Mouse (Mus musculus): ENCODE results near the gene Cryzl2.

Cryzl2 gene

DNA sequence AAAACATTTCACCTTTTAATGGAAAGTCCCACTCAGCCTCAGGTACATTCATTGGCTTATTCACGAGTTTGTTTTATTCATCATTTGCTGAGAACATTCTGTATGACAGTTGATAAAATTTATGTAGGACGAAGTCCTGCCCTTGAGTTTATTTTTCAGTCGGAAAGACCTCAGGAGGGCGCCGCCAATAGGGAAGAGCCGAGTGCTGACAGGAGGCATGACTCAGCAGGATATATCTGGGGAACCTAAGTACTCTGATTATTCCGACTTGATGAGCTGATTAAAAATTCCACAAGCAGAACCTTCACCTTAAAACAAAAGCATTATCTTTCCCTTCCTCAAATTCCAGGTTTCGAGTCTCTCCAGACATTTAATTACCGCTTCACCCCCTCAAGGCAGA is 21.7 kb downstream of the Cryzl2 start:
- no peak for DNase-seq

DNA sequence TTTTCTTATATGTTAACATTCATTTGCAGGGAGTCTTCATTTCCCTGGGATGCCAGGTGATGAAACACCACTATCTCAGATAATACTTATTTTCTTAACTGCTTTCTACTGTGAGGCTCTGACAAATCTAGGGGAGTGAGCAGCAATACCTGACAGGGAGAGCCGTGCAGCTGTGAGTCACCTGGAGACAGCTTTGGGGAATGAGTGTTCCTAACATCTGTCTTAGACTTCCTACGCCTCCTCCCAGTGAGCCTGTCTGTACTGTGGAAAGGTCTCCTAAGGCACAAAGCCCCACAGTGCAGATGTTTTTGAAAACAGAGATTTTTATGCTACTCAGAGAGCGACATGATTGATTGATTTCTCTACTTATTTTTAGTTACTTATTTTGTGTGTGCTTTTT is 22.5 kb downstream of the Cryzl2 start:
- DNase-seq = no peak

DNA sequence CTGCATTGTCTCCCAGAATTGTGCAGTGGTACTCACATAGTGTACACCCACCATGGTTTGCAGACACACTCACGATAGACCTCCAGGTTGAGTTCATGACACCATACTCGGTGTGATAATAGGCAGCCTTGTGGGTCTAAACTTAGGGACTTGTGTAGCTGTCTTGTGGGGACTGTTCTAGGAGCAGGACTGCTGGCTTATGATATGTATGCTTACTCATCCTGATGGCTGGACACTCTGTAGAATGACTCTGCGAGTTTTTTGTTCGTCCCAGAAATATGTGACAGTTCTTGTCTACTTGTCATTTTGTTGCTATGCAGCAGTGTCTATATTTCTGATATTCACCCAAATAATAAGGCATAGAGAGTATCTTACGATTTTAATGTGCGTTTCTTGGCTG is 23.3 kb downstream of the Cryzl2 start:
- DNase-seq = no peak

DNA sequence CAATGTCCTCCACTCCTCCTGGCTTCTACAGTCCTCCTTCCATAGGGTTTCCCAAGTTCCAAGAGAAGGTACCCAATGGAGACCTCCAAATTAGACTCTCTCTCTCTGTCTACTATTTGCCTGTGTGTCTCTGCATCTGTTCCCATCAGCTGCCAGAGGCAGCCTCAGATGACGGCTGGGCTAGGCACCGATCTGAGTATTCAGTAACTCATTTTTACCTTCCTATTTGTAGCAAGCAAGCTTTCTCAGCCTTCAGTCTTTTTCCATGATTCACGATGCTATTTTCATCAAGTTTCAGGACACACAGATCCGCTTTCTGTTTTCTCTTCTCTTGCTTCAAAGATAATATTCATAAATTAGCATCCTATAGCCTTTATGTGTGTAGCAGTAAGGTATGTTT is 25.8 kb downstream of the Cryzl2 start:
- no peak for DNase-seq

DNA sequence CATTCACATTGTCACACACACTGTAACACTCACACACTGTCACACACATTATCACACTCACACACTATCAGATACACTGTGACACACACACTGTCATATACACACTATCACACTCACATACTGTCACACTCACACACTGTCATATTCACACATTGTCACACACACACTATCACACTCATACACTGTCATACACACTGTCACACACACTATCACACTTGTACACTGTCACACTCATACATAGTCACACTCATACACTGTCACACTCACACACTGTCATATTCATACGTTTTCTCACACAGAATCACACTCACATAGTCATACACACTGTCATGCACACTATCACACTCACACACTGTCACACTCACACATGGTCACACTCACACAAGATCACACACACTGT is 42.3 kb downstream of the Cryzl2 start:
- DNase-seq = no peak

DNA sequence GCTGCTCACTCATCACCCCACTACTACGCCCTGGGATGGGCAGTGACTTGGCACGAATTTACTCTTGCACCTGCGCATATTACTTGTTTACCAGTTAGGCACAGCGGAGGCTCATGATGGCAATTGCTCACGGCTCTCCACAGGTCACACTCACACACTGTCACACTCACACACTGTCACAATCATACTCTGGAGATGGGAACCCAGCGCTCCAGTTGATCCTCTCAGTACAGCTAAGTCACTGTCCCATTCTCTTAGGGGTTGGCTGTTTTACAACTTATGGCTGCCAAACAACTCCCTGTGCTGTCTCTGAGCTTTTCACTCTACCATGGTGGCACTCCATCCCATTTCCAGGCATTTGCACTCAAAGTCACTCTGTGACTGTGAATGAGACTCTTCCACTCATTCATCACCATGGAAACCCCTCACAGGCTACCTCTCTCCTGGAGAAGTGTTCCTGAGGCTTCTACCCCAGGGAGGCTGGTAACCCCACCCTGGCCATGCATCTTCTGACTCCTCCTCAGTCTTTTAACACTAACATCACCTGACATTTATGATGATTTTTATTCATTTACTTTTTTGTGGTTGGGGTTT is 43.1 kb downstream of the Cryzl2 start:
- DNase-seq = no peak

DNA sequence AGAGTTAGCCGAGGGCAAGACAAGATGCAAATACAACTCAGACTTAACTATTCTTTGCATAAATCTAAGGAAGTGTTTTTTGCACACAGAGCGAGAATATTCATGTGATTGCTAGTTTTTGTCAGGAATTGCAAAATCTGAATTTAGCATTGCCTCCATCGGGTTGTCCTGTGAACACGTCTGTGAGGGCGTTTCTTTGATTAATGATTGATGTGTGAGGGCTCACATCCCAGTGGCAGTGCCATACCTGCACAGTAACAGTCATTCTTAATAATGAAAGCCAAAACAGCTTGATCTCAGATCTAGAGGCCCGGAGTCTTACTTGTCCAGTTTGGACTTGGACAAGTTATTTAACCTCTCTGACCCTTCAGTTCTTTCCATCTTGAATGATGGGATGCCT is 44.7 kb downstream of the Cryzl2 start:
- DNase-seq = no peak

DNA sequence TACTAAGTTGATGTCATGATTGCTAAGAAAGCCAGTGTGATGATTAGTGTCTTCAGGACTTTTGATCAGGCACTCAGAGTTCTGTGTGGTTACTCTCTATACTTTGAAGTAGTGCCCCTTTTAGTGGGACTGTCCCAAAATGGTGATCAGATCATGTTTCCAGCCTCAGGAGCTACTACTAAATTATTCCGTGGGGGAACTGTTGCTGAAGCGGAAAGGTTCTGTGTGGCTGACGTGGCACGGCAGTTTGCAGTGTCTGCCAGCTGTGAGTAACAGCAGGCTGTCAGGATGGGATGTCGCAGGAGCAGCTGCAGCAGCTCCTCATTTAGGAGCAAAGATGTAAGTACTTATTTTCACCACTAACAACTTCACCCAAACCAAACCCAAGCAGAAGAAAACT is 48.1 kb downstream of the Cryzl2 start, which contains the start of gene Sec16b:
Sec16b (plus strand) TSS at position 207 of the 400 bp plus-strand sequence.
- DNase-seq = no peak

DNA sequence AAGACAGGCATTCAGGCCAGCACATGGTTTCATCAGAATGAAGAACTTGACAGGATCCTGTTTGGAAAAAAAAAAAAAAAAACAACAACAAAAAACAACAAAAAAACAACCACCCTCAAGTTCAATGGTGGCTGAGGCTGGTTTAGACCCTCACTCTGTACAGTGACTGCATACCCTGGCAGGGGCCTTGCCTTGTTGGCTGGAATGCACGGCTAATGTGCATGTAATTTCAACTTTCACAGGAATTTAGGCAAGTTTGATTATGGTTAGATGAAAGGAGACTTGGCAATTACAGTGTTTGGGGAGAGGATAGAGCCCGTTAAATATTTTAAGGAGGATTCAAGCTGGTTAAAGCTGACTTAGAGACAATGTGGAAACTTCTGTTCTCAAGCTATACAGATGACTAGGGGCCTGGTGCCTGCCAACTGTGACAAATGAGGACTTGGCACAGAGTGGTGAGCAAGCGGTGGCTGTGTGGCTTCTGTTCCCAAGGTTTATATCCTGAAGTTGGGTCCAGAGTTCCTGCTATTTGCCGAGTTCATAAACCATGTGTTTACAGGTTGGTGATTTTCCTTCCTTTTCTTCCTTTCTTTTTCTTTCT is 48.7 kb downstream of the Cryzl2 start:
- DNase-seq = no peak

DNA sequence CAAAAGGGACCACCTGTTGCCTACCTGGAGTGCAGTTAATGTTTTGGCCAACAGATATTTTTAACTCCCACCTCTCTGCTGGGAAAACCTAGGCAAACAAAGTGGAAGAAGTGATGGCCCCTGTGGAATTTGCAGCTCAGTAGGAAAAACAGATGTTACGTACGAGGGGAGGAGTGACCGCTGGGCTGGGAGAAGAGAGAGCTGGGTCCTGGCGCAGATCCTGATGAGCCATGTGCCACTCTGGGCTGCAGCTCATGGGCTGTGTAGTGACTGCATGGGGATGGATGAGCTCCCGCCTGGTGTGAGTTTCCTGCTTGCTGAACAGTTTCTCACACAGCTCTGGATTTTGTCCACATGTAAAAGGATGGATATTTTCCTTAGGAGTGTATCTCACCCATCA is 49.4 kb downstream of the Cryzl2 start:
- no peak for DNase-seq

DNA sequence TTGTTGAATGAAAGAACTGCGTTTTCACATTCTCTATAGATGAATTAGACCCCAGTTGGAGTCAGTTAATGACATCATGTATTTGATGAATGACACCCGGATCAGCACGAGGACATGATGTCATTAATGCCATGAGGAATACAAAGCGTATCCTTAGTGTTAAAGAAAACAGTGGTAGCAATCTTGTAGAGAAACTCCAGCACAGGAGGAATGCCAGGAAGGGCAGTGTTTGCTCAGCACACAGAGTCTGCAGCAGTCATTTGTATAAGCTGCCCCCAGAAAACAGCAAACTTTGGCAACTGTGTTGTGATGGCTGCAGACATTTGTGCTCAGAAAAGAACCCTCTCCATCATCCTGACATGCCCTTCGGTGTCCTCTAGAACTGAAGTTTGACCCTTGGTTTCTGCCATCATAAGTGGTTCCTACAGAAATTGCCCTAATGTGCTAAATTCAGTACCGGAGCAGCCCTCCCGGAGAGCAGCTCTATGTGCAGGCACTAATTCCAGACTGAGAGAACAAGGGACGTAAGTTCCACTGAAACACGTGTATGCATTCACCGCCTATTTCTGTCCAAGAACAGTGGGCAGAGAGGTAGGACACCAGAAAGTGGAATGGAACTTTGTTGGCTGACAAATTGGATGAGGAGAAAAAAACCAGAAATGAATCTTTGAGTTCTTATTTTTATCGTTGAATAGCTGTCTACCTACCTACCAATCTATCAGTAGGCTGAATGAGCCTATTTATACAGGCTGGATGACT is 54.5 kb downstream of the Cryzl2 start:
- no peak for DNase-seq

DNA sequence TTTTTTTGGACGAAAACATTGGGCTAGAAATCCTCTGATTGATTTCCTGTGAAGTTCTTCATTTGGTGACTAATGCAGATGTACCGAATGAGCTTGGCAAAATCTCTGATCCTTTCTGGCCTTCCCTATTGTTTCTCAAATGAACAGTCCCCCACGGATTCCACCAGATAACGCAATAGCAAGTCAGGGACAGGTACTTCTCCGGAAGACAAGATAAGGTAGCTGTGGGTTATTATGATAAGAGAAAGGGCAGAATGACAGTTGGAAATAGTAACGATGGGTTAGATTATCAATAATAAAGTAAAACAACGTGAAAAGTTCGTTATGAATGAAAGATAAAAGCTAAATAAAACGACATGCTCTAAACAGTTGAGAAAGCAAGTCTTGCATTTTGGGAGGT is 55.2 kb downstream of the Cryzl2 start:
- no peak for DNase-seq

DNA sequence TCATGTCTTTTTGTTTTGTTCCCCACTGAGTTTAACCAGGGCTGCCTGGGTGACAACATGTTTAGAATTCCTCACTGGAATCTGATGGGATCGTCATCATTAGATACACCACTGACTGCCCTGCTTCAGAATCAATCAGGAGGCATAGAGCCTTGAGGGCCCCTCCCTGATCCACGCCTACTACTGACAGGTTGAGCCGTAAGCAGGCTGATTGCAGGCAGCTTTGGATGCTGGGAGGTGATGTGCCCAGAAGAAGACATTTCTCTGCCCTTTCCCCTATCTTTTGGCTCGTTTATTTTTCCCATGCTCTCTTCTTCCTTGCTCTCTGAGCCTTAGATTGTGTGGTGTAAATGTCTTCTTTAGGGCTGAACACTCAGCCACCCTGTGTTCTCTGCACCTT is 55.9 kb downstream of the Cryzl2 start:
- no peak for DNase-seq

DNA sequence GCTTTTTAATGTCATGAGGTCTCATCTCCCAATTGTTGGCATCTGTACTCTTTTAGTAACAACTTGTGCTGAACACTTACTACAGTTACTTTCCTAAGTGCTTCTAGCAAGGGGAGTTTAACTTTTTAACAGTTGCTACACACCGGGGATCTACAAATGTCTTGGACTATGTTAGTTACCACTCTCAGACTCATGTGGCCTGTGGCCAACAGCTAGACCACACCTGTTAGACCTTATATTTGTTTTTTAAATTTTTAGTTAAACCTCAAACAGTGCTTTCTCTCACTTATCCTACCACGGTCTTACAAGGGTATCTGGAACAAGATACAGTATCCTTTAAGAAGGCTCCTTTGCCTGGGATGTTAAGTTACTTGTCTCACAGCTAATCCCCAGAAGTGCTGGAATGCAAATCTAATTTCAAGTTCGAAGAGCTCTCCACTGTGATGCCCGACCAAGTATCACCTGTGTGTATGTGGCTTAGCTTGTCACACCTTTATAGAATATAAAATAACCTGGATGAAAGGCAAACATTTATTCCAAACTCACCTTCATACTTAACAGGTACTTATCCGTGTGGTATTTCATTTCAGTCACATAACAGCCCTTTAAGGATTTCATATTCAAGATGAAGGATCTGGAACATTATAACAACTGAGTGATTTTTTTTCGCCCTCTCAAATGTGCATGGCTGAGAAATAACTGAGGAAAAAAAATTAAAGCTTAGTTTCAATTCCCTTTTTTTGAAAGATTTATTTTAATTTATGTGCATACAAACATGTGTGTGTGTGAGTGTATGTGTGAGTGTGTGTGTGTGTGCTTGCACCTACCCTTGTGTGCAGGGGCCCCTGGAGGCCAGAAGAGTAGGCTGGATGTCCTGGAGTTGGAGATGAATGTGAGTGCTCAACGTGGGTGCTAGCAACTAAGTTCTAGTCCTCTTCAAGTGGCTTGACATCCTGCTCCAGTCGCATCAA is 58.7 kb downstream of the Cryzl2 start:
- DNase-seq = no peak

DNA sequence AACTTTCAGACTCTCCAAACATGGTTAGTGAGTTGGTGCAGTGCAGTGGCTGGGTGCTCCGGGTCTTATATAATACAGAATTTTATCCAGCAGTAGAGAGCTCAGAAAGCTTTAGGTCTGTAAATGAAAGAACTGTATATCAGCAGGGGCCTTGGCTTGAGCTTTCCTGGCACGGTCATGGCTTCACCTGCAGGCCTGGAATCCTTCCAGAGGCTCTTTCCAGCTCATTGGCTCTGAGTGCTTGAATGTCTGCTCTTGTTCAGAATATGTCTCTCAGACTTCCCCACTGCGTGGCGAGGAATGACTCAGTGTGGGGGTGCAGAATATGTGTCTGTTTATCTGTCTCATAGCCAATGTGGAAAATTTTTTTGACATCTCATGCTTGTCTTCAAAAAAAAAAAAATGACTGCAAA is 59.7 kb downstream of the Cryzl2 start:
- no peak for DNase-seq

DNA sequence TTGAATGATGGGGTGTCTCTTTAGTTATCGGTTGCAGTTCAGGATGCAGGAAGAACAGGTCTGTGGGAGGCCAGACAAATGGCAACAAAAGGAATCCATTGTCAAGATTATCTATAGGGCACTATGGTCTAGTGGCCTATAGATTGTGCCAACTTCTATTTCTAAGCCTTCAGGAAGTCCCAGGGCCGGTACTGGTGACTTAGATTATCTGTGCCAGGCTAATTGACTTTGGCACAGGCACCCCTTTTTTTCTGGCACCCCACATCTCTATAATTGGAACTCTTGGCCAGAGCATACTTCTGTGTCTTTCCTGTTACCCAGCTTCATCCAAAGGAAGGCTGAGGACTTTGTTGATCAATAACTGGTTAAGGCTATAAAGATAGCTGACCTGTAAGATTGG is 61.0 kb downstream of the Cryzl2 start:
- no peak for DNase-seq

DNA sequence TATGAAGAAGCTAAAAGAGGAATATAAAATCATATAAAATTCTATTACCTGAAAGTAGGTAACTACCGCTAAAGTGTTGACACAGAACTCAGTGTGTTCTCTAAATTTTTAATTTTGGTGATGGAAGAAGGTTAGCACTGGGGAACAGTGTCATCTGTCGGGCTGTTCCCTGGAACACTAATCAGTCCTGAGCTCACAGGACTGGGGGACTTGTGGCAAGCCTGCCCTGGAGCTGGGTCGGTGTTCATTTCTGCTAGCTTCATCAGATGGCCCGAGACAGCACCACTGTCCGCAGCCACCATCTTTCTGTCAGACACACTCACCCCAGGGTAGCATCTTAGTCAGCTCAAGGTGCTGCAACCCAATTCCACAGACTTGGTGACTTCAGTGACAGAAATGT is 63.9 kb downstream of the Cryzl2 start:
- DNase-seq = no peak

DNA sequence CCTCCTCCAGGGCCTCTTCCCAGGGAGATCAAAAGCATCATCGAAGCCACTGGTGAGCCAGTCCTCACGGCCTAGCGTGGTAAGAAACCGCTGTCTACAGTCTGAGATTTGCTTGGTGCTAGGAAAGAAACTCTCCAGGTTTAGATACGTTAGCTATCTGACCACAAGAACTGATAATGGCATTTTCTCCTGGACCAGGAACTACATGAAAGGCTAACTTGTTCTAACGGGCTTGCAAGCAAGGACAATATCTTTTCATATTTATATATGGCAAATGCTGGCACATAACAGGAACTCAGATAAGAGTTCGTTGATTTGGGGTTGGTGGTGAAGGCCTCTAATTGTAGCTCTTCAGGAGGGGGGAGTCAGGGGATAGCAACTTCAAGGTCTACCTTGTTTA is 66.4 kb downstream of the Cryzl2 start:
- DNase-seq = no peak

DNA sequence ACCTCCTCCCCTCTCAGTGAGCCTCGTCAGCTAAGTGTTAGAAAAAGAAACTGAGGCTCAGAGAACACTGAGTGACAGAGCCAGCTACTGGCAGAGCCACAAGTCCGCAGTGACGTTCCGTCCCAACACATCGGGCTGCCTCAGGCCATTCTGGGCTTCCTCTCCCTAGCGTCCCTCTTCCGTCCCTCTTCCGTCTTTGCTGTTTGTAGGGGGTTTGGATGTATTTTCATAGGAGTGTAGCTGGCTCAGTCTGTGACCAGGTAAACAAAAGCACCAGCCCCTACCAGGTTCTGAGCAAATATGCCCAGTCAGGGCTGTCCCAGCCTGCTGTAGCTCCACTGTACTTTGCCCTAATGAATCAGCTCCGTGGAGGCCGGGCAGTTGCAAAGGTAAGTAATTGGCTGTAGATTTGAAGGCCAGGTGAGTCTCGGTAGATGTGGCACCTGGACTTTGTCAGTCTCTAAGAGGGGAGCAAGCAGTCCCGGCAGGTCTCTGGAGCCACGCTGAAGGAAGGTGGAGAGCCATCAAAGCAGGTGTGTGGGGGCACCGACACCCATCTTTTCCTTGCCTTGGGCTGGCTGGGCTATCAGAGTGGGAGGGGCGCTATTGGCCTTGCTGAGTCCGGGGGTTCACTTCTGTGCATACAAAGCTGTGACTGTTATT is 67.4 kb downstream of the Cryzl2 start:
- no peak for DNase-seq

DNA sequence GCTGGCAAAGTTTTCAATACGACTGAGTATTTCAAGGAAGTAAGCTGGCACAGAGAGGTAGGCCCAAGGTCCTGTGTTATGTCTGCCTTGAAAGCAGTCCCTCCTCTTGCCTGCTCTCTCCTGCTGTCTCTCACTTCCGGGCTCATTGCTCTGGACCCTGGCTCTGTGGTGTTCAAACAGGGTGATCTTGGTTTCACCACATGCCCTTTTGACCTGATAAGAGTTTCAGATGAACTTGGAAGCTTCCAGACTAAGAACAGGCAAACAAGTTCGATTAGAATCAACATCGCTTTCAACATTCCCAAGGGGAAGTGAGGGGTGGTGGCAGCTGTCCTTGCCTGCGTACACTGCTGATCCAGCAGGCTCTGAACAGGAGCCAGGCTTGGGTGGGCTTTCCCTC is 68.2 kb downstream of the Cryzl2 start:
- DNase-seq = no peak

DNA sequence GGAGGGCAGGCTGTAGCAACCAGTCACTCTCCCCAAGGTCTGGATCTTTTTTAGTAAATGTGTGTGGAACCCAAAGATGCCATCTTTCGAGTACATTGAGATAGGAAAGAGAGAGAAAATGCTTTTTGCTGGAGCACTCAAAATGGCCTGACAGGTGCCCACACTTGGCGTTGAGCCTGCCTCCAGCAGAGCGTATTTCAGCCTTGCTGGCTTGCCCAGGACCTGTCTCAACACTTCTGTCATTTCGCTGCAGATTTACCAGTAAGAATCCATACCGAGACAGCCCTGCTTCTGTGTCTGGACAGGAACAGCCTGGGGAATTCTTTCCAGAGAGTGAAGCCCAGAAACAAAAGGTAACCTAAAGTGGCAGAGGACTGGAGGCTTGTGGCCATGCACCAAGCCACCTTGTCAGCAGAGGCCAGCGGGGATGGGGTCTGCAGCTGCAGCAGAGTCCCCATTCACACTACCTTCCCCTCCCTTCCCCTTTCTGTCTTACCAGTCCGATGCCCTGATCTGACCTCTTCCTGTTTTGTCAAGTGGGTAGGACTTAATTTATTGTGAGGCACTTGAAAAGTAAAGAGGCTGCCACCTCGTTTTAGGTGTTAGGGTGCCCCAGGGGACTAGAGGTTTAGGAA is 74.6 kb downstream of the Cryzl2 start:
- no peak for DNase-seq

DNA sequence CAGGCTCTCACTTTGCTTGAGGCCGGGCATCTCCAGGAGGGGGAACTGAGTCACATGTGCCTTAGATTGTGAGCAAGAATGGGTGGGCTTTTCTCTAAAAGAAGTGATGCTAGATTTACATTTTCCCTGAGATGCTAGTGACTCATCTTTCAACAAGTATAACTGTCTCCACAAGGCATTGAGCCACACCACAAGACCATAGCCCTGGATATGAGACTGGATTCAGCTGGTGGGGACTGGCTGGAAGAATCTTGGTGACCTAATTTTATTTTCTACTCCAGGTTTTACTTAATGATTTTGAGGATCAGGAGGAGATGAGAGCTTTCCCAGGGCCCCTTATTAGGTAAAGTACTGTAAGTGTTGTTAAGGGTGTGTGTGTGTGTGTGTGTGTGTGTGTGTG is 77.2 kb downstream of the Cryzl2 start:
- no peak for DNase-seq
